Mouse (Mus musculus) brain, adult 10 weeks (tissue): Measurements from ENCODE around the gene Rnf39. TPM values are rescaled to one million over a fixed set of nuclear protein-coding genes. Genes with fewer than 3 reads are reported as not detected.

ENCODE experiments used
- polyA plus RNA-seq: library from polyadenylated mRNA; stranded (reverse); fragments of 350-450 nt; fragmentation: Illumina TruSeq; extraction: RNeasy Lipid Tissue Mini Kit (QIAGEN cat#74804); gene quantifications from one replicate; pipeline ENCODE4 v1.2.3, GENCODE M21; 2015; ENCODE audit warnings: low read depth, low replicate concordance

Gene Rnf39
- polyA plus RNA-seq = 5.6 TPM

GRCm38 (mm10) chr17:36942791-36943471, at the start of gene Rnf39:
Rnf39 (plus strand) TSS chr17:36942918.

GRCm38 (mm10) chr17:36897552-36898205, 45.0 kb upstream of the Rnf39 start, which contains the start of gene Trim31:
Trim31 (plus strand) TSS chr17:36898118.

GRCm38 (mm10) chr17:36950981-36951947, 8.5 kb downstream of the Rnf39 start, which contains the start of gene Ppp1r11:
Ppp1r11 (minus strand) TSS chr17:36951741.

GRCm38 (mm10) chr17:36957999-36958743, 15.5 kb downstream of the Rnf39 start, which contains the start of the genes Znrd1 and Znrd1as:
Znrd1 (minus strand) TSS chr17:36958559.
Znrd1as (plus strand) TSS chr17:36958592.

GRCm38 (mm10) chr17:36981221-36981813, 38.6 kb downstream of the Rnf39 start, which contains the start of gene 2410137M14Rik:
2410137M14Rik (minus strand) TSS chr17:36981237.

GRCm38 (mm10) chr17:36989437-36989836, 46.7 kb downstream of the Rnf39 start, which contains the start of gene H2-M5:
H2-M5 (minus strand) TSS chr17:36989537.

Other genes starting within 250 kb of the Rnf39 start
- not detected for gene H2-M10.5, start 170.0 kb upstream of the Rnf39 start, polyA plus RNA-seq
- gene H2-M10.6, start 130.7 kb upstream of the Rnf39 start, polyA plus RNA-seq = not detected
- gene Trim26, start 105.8 kb upstream of the Rnf39 start, polyA plus RNA-seq = 18.4 TPM
- gene Trim15, start 75.7 kb upstream of the Rnf39 start, polyA plus RNA-seq = not detected
- gene Trim10, start 73.3 kb upstream of the Rnf39 start, polyA plus RNA-seq = not detected
- 0.42 TPM for gene Trim40, start 52.8 kb upstream of the Rnf39 start, polyA plus RNA-seq
- gene Trim31, start 44.8 kb upstream of the Rnf39 start, polyA plus RNA-seq = not detected
- 197 TPM for gene Ppp1r11, start 8.8 kb downstream of the Rnf39 start, polyA plus RNA-seq
- gene Znrd1, start 15.6 kb downstream of the Rnf39 start, polyA plus RNA-seq = 60.3 TPM
- gene Znrd1as, start 15.7 kb downstream of the Rnf39 start, polyA plus RNA-seq = 8.0 TPM
- 0.74 TPM for gene 2410137M14Rik, start 38.3 kb downstream of the Rnf39 start, polyA plus RNA-seq
- gene H2-M5, start 46.6 kb downstream of the Rnf39 start, polyA plus RNA-seq = 1.2 TPM
- gene Zfp57, start 58.2 kb downstream of the Rnf39 start, polyA plus RNA-seq = 12.3 TPM
- 122 TPM for gene Mog, start 80.5 kb downstream of the Rnf39 start, polyA plus RNA-seq
- gene Gabbr1, start 103.0 kb downstream of the Rnf39 start, polyA plus RNA-seq = 529 TPM
- gene Olfr90, start 145.6 kb downstream of the Rnf39 start, polyA plus RNA-seq = not detected
- not detected for gene Olfr91, start 155.4 kb downstream of the Rnf39 start, polyA plus RNA-seq
- not detected for gene Olfr92, start 177.2 kb downstream of the Rnf39 start, polyA plus RNA-seq
- not detected for gene Olfr93, start 218.6 kb downstream of the Rnf39 start, polyA plus RNA-seq